In genomic region chr15:51677266-51677665, GRCm38 (mm10) we compare ENCODE assay signal across 19 mouse cellular contexts.
DNase-seq lines count a peak whose midpoint lies in the region; ATAC-seq and TF ChIP-seq lines count a peak whose summit lies in the region.
"Had no signal": no experiment of that assay in that cellular context is flagged by ENCODE, and none has a peak within 500 bp of the region (broad histone marks: within the 10 kb centered on the region; RNA-seq: fewer than 3 reads in every experiment).

No protein-coding gene starts in this region.

- peak; percentile 53 for TF ChIP-seq CTCF in kidney, postnatal 0 days (IDR thresholded peaks at IDR 0.05; ENCODE audit: low read depth)
- peak; percentile 44 for TF ChIP-seq CTCF in stomach, postnatal 0 days (IDR thresholded peaks at IDR 0.05; ENCODE audit: low read depth)

- H3K9me3 ChIP-seq in kidney, postnatal 0 days (replicated peaks; ENCODE audit: low read length) = no peaks in the 10 kb centered on the region
- H3K9me3 ChIP-seq in stomach, postnatal 0 days (ENCODE audit: control insufficient read depth, low read length) = no peaks in the 10 kb centered on the region
- H3K9me3 ChIP-seq: forebrain, embryonic 13.5 days; hindbrain, embryonic 13.5 days; lung, embryonic 15.5 days; stomach, embryonic 15.5 days had no signal

- DNase-seq in cerebellum, postnatal 14 days = peak; percentile 12 to 15
- no peak for DNase-seq in cerebellum, postnatal 36 days
- DNase-seq in kidney, postnatal 0 days (ENCODE audit: low spot score) = no peak
- no peak for DNase-seq in kidney, postnatal 14 days
- DNase-seq in retina, postnatal 1 day = peak; percentile 11
- no peak for DNase-seq in retina, embryonic 14.5 days (ENCODE audit: low spot score)
- no peak for DNase-seq in stomach, postnatal 0 days (ENCODE audit: low spot score)
- no peak for DNase-seq in urinary bladder, postnatal 36 days (ENCODE audit: low spot score in 2 of 2)
- DNase-seq: adrenal gland, postnatal 10 days; cerebellum, adult 2 months; kidney, adult 11 months; kidney, postnatal 36 days; left cerebral cortex, postnatal 4 days; right cerebral cortex, postnatal 14 days had no signal

- H3K27ac ChIP-seq in kidney, postnatal 0 days = no peak overlapping the region
- no peak overlapping the region for H3K27ac ChIP-seq in stomach, postnatal 0 days (replicated peaks)
- H3K27ac ChIP-seq: forebrain, embryonic 13.5 days; hindbrain, embryonic 13.5 days; lung, embryonic 15.5 days; stomach, embryonic 15.5 days had no signal

- no peaks in the 10 kb centered on the region for H3K27me3 ChIP-seq in kidney, postnatal 0 days (ENCODE audit: insufficient read depth, low read length)
- no peaks in the 10 kb centered on the region for H3K27me3 ChIP-seq in stomach, postnatal 0 days (ENCODE audit: control insufficient read depth, insufficient read depth, low read length)
- H3K27me3 ChIP-seq: forebrain, embryonic 13.5 days; hindbrain, embryonic 13.5 days; lung, embryonic 15.5 days; stomach, embryonic 15.5 days had no signal

- no peaks in the 10 kb centered on the region for H3K4me1 ChIP-seq in kidney, postnatal 0 days (replicated peaks; ENCODE audit: insufficient read depth, low read length)
- H3K4me1 ChIP-seq in stomach, postnatal 0 days (replicated peaks; ENCODE audit: control insufficient read depth, insufficient read depth) = no peaks in the 10 kb centered on the region
- H3K4me1 ChIP-seq: forebrain, embryonic 13.5 days; hindbrain, embryonic 13.5 days; lung, embryonic 15.5 days; stomach, embryonic 15.5 days had no signal

- no peak overlapping the region for H3K4me2 ChIP-seq in kidney, postnatal 0 days (ENCODE audit: low read length)
- no peak overlapping the region for H3K4me2 ChIP-seq in stomach, postnatal 0 days (replicated peaks; ENCODE audit: low read depth)
- H3K4me2 ChIP-seq: forebrain, embryonic 13.5 days; hindbrain, embryonic 13.5 days; lung, embryonic 15.5 days; stomach, embryonic 15.5 days had no signal

- ATAC-seq in kidney, postnatal 0 days (replicated peaks; ENCODE audit: low FRiP score, low read depth) = no peak
- ATAC-seq in stomach, postnatal 0 days (ENCODE audit: low FRiP score, low TSS enrichment) = no peak
- ATAC-seq: forebrain, embryonic 13.5 days; midbrain, embryonic 16.5 days had no signal

- no peak overlapping the region for H3K9ac ChIP-seq in kidney, postnatal 0 days (ENCODE audit: low read depth, low read length)
- no peak overlapping the region for H3K9ac ChIP-seq in stomach, postnatal 0 days (ENCODE audit: low read length)
- H3K9ac ChIP-seq: forebrain, embryonic 13.5 days; hindbrain, embryonic 13.5 days; lung, embryonic 15.5 days; stomach, embryonic 15.5 days had no signal

- H3K4me3 ChIP-seq in kidney, postnatal 0 days (replicated peaks; ENCODE audit: low read depth, low read length) = no peak overlapping the region
- H3K4me3 ChIP-seq in stomach, postnatal 0 days (ENCODE audit: low read depth, low read length) = no peak overlapping the region
- H3K4me3 ChIP-seq: forebrain, embryonic 13.5 days; hindbrain, embryonic 13.5 days; lung, embryonic 15.5 days; stomach, embryonic 15.5 days had no signal

- WGBS in kidney, postnatal 0 days = 85% methylated on average over 4 of the region's 4 CpGs
- WGBS in stomach, postnatal 0 days = 79% methylated on average over 4 of the region's 4 CpGs

- no peak for TF ChIP-seq EP300 in stomach, postnatal 0 days (optimal IDR thresholded peaks at IDR 0.05)

- H3K36me3 ChIP-seq in kidney, postnatal 0 days (ENCODE audit: insufficient read depth, low read length) = no peaks in the 10 kb centered on the region
- no peaks in the 10 kb centered on the region for H3K36me3 ChIP-seq in stomach, postnatal 0 days (ENCODE audit: control insufficient read depth, insufficient read depth, low read length)
- H3K36me3 ChIP-seq: hindbrain, embryonic 13.5 days; lung, embryonic 15.5 days; stomach, embryonic 15.5 days had no signal

Comparison
In these comparisons a context has a peak if more than half of its experiments do, and no peak if none do; other contexts are left out.
1. DNase-seq: peak in cerebellum, postnatal 14 days (2 of 2) and retina, postnatal 1 day (single experiment); none in cerebellum, postnatal 36 days (0 of 2), kidney, postnatal 0 days (single experiment), kidney, postnatal 14 days (single experiment), retina, embryonic 14.5 days (single experiment), stomach, postnatal 0 days (single experiment) and urinary bladder, postnatal 36 days (0 of 2).